Mouse (Mus musculus): Measurements from ENCODE around the gene Slc25a3.

- TF ChIP-seq CTCF (IDR thresholded peaks at IDR 0.05; ENCODE audit: low read depth, low read length) (no peak), POLR2A (IDR thresholded peaks at IDR 0.05; ENCODE audit: insufficient read depth, low read length) (no peak), EP300 (IDR thresholded peaks at IDR 0.05; ENCODE audit: insufficient read depth, low read depth, low read length) (no peak)
Observed at GRCm38 (mm10) chr10:91092812-91093211, 31.0 kb downstream of the Slc25a3 start.

Measured in ES-Bruce4 (cell line).